Mouse (Mus musculus) mouse embryonic stem cell (cell line): ENCODE results near the gene Ahnak.

Source experiments
- in situ Hi-C, 2 experiments: fragments of 300-500 bp; cut with MboI; formaldehyde crosslinking; loops; 1 replicate in 1 of 2; 3 replicates in 1 of 2; pipeline ENCODE4 v1.14.3; 2019 to 2020; ENCODE audit warnings: low sequenced_read_pairs in 2 of 2, low pct_unique_long_range_greater_than_20kb in 1 of 2, mixed read lengths in 1 of 2; ENCODE audit not compliant: unreplicated experiment in 1 of 2

The Ahnak gene

DNA sequence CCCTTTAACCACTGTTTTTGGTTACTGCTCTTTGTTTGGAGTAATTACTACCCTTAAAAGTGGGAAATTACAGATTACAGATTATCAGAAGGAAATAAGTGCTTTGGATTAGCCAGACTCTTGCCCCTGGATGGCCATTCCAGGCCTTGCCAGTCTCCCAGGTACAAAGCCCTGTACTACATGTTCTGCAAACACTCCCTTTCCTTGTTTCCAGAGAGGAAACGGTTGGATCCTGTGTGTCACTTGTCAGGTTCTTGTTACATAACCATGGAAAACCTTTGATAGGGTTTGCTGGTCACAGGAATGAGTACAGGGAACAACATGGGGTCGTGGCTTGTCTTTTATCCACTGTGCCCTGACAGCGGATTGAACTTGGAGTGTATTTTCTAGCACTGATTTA is 39.3 kb downstream of the Ahnak start:
- in situ Hi-C loops = no loop called here

DNA sequence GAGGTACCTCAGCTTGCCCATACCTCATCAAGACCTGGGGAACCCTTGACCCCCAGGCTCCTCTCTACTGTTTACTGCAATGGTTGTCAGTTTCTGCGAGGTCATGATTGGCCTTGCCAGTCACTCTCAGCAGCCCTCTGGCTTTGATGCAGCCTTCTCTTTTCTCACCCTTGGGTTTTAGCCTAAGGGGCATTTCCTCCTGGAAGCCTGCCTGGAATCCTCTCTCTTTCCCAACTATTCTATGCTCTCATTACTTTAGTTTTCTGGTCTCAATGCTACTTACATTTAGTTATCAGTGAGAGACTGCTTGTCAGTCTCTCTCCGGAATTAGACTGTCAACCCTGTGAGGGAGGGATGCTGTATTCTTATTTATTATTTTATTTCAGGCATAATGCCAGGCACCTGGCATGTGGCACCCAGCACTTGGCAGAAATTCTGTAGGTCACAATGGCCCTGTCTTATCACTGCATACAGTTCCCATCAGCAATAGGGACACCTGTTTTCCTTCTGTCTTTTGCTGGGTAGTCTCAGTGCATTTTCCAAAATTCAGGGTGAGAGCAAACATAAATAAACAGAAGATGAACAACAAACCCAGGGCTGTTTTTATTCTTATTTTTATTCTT is 40.7 kb downstream of the Ahnak start:
- in situ Hi-C loops = no loop called here

DNA sequence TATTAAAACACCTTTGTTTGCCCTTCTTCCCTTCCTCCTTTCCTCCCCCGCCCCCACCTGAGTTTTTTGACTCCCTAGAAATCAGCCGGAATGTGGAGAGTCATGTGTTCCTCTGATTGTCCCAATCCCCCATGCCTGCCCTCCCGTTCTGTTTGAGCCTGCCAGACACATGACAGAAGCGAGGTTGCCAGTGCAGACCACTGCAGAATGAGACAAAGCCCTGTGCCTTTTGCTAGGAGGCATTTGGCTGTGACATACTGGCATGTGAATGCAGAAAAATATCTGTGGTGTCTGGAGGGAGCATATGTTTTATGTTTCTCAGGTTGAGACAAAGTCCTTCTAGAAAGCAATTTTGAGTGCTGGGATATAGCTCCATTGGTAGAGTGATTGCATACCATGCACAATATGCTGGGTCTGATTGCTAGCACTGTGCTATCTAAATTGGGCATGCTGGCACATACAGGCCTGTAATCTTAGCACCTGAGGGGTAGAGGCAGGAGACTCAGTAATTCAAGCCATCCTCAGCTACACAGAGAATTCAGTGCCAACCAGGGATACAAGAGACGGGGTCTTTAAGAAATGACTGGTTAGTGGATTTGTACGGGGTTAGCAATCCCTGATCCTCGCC is 43.5 kb downstream of the Ahnak start:
- in situ Hi-C loops = no loop called here

DNA sequence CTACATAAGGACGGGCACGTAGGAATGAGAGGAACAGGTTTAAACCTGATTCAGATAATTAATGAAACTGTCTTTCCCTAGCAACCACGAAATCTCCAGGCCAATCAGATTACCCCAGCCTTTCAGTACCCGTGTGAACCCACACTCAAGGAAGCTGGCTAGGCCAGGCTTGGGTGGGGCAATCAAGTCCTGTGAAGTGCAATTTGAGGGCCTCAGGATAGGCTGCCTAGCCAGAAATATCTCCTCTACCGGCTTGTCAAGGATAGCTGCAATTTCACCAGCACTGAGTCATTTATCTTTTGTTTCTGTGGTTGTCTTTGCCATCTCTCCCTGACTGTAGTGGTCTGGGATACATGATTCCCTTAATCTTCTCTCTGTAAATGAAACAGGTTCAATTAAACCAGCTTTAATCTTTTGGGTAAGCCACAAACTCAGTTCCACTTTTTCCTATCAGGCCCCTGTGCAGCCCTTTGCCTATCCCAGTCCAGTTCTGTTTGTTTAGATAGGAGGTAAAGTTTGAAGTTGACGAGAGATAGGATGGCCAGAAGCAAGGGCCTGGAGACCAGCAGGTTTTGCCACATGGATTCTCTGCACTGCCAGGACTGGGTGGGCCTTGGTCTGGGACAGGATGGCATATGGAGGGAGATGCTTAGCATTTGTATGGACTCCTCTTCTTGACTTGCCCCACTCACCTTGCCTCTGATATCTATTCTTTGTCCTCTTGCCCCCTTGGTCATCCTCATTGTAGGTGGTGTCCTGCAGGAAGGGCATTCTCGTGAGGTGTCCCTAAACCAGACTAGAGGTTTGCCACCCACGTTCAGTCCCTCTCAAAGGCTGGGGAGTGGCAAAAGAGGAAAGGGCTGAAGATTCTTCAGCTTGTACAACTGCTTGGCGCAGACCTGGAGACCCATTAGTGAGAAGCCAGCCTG is 44.6 kb downstream of the Ahnak start:
- in situ Hi-C loops = no loop called here

DNA sequence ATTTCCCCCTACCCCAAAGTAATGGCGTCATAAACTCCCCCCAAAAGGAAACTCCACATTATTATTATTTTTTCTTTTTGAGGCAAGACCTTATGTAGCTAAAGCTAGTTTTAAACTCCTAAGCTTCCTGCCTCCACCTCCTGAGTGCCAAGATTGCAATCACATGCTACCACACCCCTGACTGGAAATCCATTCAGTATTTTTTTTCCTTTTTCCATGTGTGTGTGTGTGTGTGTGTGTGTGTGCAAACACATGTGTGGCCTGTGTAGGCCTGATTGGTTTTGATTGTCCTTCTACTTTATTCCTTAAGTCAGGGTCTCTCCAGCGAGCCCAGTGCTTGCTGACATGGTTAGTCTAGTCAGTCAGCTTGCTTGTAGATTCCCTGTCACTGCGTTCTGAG is 45.4 kb downstream of the Ahnak start:
- in situ Hi-C loops = no loop called here

DNA sequence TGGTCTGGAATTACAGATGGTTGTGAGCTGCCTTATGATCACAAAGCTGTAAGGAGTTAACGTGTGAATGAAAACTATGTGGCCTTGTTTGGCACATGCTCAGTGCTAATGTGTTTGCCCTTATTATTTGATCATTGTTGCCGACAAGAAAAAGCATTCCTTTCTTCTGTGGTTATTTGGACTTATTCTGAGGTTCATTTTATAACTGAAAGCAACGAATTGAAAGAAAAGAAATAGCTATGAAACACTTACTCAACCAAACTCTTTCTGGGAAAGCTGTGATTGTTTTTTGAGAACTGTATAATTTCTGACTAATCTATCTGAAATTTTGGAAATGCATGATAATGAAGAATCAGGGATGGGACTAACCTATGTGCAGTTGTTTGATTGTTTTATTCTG is 46.0 kb downstream of the Ahnak start:
- in situ Hi-C loops = no loop called here

- in situ Hi-C loops = no loop called here
Measured at GRCm38 (mm10) chr19:9038136-9038535, 49.1 kb downstream of the Ahnak start.

DNA sequence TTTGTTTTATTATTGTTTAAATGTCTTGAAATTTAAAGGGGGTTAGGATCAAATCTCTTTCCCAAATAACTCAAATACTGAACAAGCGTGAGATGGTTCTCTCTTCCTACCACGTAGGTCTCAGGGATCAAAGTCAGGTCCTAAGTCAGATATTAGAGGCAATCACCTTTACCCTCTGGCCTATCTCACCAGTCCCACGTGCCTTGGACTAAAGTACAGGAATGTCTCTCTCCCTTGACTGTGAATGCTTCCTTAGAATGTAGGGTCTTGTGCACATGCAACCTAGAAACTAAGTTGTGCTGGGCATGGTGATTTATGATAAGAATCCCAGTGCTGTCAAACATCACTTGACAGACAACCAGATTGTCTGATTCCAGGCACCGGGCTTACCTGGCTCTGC is 50.2 kb downstream of the Ahnak start:
- in situ Hi-C loops = no loop called here

DNA sequence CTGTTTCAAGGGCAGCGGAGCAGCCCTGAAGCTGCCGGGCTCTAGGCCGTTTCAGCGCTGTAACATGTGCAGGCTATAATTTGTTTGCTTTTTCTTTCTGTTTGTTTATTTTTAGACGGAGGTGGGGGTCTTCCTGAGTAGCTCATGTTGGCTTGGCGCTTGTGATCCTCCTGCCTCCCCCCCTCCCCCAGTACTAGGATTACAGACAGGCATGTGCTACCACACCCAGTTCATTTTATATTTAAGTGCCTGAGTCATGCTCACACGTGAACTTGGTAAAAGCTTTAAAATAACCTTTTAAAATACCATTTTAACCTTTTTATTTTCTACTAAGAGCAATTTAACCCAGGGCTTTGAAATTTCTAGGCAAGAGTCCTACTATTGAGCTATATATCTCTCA is 50.8 kb downstream of the Ahnak start:
- in situ Hi-C loops = no loop called here

GRCm38 (mm10) chr19:9040649-9041048 is 51.6 kb downstream of the Ahnak start:
- in situ Hi-C loops = no loop called here

DNA sequence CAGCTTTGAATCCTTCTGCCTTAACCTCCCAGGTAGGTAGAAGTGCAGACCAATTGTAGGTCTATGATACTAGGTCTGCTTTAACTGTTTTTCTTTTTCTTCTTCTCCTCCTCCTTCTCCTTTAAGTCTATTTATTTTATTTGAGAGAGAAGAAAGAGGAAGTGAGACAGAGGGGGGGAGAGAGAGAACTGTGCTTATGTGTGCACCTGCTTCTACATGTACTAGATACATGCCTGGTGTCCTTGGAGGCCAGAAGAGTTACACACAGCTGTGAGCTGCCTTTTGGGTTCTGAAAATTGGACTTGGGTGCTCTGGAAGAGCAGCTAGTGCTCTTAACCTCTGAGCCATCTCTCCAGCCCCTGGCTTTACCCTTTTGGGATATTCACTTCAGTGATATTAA is 52.0 kb downstream of the Ahnak start:
- in situ Hi-C loops = no loop called here

GRCm38 (mm10) chr19:9043123-9043522 is 54.0 kb downstream of the Ahnak start:
- in situ Hi-C loops = no loop called here

GRCm38 (mm10) chr19:9044291-9044690 is 55.2 kb downstream of the Ahnak start:
- in situ Hi-C loops = no loop called here

DNA sequence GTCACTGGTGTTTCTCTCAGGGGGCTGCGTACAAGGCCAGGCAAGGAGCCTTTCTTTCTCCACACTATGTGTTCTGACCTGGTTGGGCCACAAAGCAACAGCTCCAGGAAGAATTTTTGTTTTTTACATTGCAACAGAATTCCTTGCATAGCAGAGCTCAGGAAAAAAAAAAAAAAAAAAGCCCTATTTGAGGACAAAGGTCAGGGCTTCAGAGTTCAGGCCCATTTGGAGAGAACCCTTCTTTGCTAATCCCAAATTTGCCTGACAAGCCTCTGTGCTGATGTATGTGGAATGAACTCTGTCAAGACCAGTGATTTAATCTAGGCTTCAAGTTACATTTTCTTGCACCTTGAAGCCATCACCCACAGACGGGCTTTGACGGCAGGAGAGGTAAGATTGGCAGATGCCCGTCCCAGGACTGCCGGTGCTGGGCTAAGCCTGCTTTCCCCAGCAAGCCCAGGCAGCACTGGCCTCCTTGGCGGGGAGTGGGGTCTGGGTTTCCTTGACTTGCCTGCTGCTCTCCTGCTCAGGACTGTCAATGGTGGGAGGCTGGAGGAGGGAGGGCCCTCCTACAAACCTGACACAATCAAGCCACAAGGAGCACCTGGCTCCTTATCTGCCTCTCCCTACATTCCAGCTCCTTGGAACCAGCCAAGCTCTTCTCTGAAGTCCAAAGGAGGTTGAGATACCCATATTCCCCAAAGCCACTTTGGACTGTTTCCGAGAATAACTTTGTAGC is 58.3 kb downstream of the Ahnak start:
- in situ Hi-C loops = no loop called here

DNA sequence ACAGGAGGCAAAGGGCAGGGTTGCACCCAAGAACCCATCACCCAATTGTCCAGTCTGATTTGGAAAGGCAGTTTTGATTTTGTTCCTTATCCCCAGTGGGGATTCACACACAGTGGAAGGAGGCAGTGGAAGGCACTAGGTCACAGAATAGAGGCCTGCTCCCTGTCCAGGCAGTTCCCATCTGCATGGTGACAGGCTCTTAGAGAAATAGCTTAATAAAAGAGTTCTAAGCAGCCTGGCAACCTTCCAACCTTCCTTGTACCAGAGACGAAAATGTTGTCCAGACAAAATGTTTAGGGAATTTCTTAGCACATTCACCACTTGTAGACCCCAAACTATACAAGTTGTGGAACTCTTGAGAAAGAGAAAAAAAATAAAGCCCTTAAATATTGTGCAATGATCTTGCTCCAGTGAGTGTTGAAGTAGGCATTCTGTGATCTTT is 58.9 kb downstream of the Ahnak start:
- in situ Hi-C loops = no loop called here

GRCm38 (mm10) chr19:9048981-9049687 is 60.0 kb downstream of the Ahnak start:
- in situ Hi-C loops = no loop called here

DNA sequence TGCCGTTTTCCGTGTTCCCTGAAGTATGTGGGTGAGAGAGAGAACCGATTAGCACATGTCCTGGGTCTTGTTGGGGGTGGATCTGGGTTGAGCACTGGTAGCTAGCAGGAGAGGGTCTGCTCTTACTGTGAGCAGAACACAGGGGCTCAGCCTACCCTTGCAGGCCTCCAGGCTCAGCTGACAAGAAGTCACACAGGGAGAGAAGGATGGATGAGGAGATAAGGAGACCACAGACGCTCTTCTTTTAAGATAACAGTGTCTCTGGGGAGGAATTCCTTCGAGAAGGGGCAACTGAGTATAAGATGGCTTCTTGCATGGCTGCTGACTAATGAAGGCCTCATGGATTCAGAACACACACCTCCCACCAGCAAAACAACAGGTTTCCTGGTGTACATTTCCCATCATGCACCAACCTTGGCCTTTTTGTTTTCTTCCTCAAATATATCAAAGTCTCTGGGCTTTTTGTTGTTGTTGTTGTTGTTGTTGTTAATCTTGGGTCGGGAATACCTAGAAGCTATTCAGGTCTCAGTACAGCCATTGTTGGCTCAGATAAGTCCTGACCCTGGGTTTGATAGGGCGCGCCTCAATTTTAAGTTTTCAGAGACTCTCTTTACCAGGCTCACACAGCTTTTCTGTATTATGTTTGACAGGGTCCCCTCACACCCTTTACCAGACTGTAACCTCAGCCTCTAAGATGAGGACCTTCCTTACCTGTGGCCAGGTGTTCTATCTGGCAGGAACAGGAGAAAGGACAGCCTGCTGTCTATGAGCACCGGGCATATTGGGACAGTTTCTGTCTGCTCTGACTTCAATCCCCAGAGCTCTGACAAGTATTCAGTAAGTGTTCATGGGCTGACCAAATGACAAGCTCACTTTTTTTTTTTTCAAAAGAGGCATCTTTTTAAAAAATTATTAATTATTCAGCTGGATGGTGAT is 61.5 kb downstream of the Ahnak start:
- in situ Hi-C loops = no loop called here
